Mouse (Mus musculus) gastrocnemius, postnatal 25 days (tissue): ENCODE results near the gene Suox. TPM values are rescaled to one million over a fixed set of nuclear protein-coding genes. Genes with fewer than 3 reads are reported as not detected.
"Not testable (repeated sequence)": the region's sequence is repeated elsewhere in the genome, so short reads cannot be mapped to it uniquely, and the experiment has no call there.

Source experiments
- DNase-seq: peaks from one replicate; pipeline ENCODE4 v3.0.0; 2022
- total RNA-seq, 2 experiments: library from RNA; stranded (reverse); gene quantifications; 1 replicate in 1 of 2; 2 replicates in 1 of 2; pipeline ENCODE4 v1.2.3; 2021

Suox gene
- total RNA-seq, 2 experiments from 2014 or later, result 17.7 to 20.7 TPM

DNA sequence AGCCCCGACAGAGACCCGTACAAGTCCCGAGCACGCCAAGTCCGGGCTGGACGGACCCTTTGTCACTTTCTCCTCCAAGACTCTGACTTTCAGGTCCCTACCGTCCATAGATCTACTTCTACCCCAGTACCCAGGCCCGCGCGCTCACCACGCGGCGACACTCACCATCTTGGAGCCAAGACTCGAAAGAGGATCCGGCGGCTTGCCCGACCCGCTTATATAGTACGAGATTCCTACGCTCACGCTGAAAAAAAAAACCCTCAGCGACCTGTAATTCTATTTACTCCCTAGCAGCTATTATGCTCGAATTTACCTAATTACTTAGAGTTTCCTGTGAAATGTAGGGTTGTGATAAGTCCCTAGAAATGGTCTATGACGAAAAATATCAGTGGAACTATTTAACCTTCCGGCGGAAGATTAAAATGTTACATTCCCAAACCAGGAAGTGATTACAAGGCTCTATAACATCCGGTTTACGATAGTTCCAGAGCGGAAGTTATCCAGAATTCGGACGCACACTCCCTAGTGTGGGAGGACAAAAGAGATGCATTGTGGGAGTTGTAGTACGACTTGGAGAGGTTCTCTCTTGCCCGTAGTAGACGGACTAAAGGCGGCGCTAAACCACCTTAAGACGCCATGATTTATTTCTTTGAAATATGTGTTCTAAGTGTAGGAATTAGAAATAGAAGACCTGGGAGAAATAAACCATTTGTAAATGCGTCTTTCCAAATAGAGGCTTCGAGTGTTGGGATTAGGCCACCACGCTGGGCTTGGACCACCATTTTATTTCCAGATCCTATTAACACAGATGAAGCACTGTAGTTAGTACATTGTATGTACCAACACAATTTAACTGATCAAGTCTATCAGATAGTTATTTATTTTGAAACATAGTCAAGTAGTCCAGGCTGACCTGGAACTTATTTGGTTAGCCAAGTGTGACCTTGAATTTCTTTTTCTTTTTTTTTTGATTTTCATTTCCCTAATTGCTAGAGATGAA is 47.3 kb downstream of the Suox start, which contains the start of gene Rps26:
Gene Rps26, minus strand, starts transcription at position 437 of the 1,000 bp plus-strand sequence.
- DNase-seq, result peak; percentile 87

DNA sequence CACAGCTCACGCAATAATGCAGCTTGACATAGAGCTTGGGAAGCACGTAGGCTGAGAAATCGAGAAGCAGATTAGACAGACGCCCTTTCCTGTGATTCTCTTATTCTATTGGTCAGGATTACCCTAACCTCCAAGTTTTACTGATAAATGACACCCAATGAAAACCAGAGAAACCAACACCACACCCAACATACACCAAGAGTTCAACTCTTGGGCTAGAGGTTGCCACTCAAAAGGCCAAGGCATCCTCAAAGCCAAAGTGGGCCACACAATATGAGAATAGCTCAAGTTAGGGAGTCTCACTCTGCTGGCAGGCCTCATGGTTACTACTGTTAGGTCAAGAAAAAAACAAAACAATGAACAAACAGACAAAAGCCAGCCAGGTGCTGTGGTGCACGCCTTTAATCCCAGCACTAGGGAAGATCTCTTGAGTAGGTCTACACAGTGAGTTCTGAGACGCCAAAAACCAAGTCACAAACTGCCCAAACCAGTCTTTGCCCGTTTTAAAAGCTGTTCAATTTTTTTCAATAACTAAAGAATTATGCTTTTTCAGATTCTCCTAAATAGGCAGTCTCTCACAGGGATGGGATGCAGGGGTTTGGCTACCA is 48.5 kb downstream of the Suox start:
- DNase-seq, result no peak

GRCm38 (mm10) chr10:128623106-128623613 is 50.7 kb downstream of the Suox start:
- DNase-seq, result not testable (repeated sequence)

- DNase-seq, result no peak
Observed at GRCm38 (mm10) chr10:128622702-128623101, 51.2 kb downstream of the Suox start.

GRCm38 (mm10) chr10:128621986-128622520 is 51.8 kb downstream of the Suox start:
- no peak for DNase-seq

GRCm38 (mm10) chr10:128620241-128620640 is 53.6 kb downstream of the Suox start:
- no peak for DNase-seq

Other genes starting within 250 kb of the Suox start
- gene Smarcc2, start 214.8 kb downstream of the Suox start, total RNA-seq, result 10 to 100 TPM; 40.7 to 43.9 TPM
- gene Myl6, start 179.9 kb downstream of the Suox start, total RNA-seq, result 100 to 1,000 TPM; 179 to 253 TPM
- gene Myl6b, start 175.4 kb downstream of the Suox start, total RNA-seq, result 10 to 100 TPM; 20.3 to 38.5 TPM
- gene Esyt1, start 148.2 kb downstream of the Suox start, total RNA-seq, result 10 to 100 TPM; 12.5 to 17.6 TPM
- 1 to 10 TPM; 4.9 to 5.1 TPM for gene Zc3h10, start 126.3 kb downstream of the Suox start, total RNA-seq
- 1,000 to 10,000 TPM in 1 of 2 experiments, 100 to 1,000 TPM in 1; 972 to 1,021 TPM for gene Rpl41, start 124.8 kb downstream of the Suox start, total RNA-seq
- 10 to 100 TPM; 36.3 to 36.7 TPM for gene Pa2g4, start 108.1 kb downstream of the Suox start, total RNA-seq
- gene Erbb3, start 84.4 kb downstream of the Suox start, total RNA-seq, result 1 to 10 TPM; 3.3 to 4.3 TPM
- 100 to 1,000 TPM; 286 to 348 TPM for gene Rps26, start 47.3 kb downstream of the Suox start, total RNA-seq
- gene Ikzf4, start 28.1 kb downstream of the Suox start, total RNA-seq, result 1 to 10 TPM in 1 of 2 experiments, under 1 TPM in 1; 0.35 to 1.6 TPM
- gene Rab5b, start 22.2 kb upstream of the Suox start, total RNA-seq, result 10 to 100 TPM; 78.9 to 80.0 TPM
- under 1 TPM; 0.41 to 0.70 TPM for gene Pmel, start 30.1 kb upstream of the Suox start, total RNA-seq
- gene Cdk2, start 31.0 kb upstream of the Suox start, total RNA-seq, result 1 to 10 TPM; 3.8 to 5.3 TPM
- 1 to 10 TPM; 8.0 to 8.3 TPM for gene Dgka, start 70.8 kb upstream of the Suox start, total RNA-seq
- gene Pym1, start 73.8 kb upstream of the Suox start, total RNA-seq, result 1 to 10 TPM; 9.8 to 10.0 TPM
- 1 to 10 TPM; 1.7 to 3.6 TPM for gene Mmp19, start 116.8 kb upstream of the Suox start, total RNA-seq
- gene Dnajc14, start 130.0 kb upstream of the Suox start, total RNA-seq, result 10 to 100 TPM; 20.7 to 21.5 TPM
- 1 to 10 TPM; 3.4 to 4.2 TPM for gene Tmem198b, start 130.3 kb upstream of the Suox start, total RNA-seq
- gene Sarnp, start 143.3 kb upstream of the Suox start, total RNA-seq, result 10 to 100 TPM; 26.5 to 28.4 TPM
- 1 to 10 TPM; 3.1 to 3.7 TPM for gene Ormdl2, start 147.6 kb upstream of the Suox start, total RNA-seq
- 1 to 10 TPM; 3.9 to 4.1 TPM for gene Gdf11, start 217.6 kb upstream of the Suox start, total RNA-seq
- 100 to 1,000 TPM; 103 to 142 TPM for gene Cd63, start 226.9 kb upstream of the Suox start, total RNA-seq
- gene Rdh5, start 248.8 kb upstream of the Suox start, total RNA-seq, result 1 to 10 TPM; 4.3 to 4.7 TPM
- gene Bloc1s1, start 250.0 kb upstream of the Suox start, total RNA-seq, result 100 to 1,000 TPM; 152 to 165 TPM